11 mouse cellular contexts compared by ENCODE assay signal in genomic region chr5:139724336-139725116, GRCm38 (mm10). TPM values are rescaled to one million over a fixed set of nuclear protein-coding genes. Genes with fewer than 3 reads are reported as not detected.
A peak's percentile ranks its signal among the peaks of the same experiment; 100 is the strongest.
DNase-seq lines count a peak whose midpoint lies in the region; ATAC-seq and TF ChIP-seq lines count a peak whose summit lies in the region.
"Had no signal": no experiment of that assay in that cellular context is flagged by ENCODE, and none has a peak within 500 bp of the region (broad histone marks: within the 10 kb centered on the region; RNA-seq: fewer than 3 reads in every experiment).

No protein-coding gene starts in this region.

- DNase-seq in forebrain, embryonic 11.5 days (ENCODE audit: low spot score) = no peak
- DNase-seq in lung, postnatal 36 days = peak; percentile 28
- no peak for DNase-seq in lung, postnatal 25 days (ENCODE audit: low spot score)
- peak; percentile 53 for DNase-seq in kidney, postnatal 0 days (ENCODE audit: low spot score)
- DNase-seq in urinary bladder, postnatal 14 days (ENCODE audit: low spot score) = no peak
- DNase-seq: layer of hippocampus, adult 9-11 months had no signal

- no peak for ATAC-seq in forebrain, embryonic 11.5 days (replicated peaks; ENCODE audit: low FRiP score)
- ATAC-seq in forebrain, embryonic 15.5 days (replicated peaks) = no peak
- ATAC-seq in kidney, postnatal 0 days (replicated peaks; ENCODE audit: low FRiP score, low read depth) = peak; percentile 44; the same call in 1 of the 2 replicates
- ATAC-seq in stomach, embryonic 16.5 days (ENCODE audit: insufficient read depth, low FRiP score) = no peak
- ATAC-seq in erythroid progenitor cell, adult 5-6 weeks (replicated peaks; ENCODE audit: low FRiP score, poor library complexity, severe bottlenecking) = no peak
- ATAC-seq: forebrain, embryonic 14.5 days had no signal

- no peaks in the 10 kb centered on the region for H3K27me3 ChIP-seq in forebrain, embryonic 11.5 days (ENCODE audit: control insufficient read depth, insufficient read depth, low read length)
- no peaks in the 10 kb centered on the region for H3K27me3 ChIP-seq in forebrain, embryonic 15.5 days
- H3K27me3 ChIP-seq in kidney, postnatal 0 days (ENCODE audit: insufficient read depth, low read length) = no peaks in the 10 kb centered on the region
- no peaks in the 10 kb centered on the region for H3K27me3 ChIP-seq in stomach, embryonic 16.5 days (ENCODE audit: control insufficient read depth, insufficient read depth, low read length)

- no peaks in the 10 kb centered on the region for H3K9me3 ChIP-seq in forebrain, embryonic 11.5 days (ENCODE audit: control insufficient read depth, low read length)
- H3K9me3 ChIP-seq in forebrain, embryonic 15.5 days = no peaks in the 10 kb centered on the region
- no peaks in the 10 kb centered on the region for H3K9me3 ChIP-seq in kidney, postnatal 0 days (replicated peaks; ENCODE audit: low read length)
- no peaks in the 10 kb centered on the region for H3K9me3 ChIP-seq in stomach, embryonic 16.5 days (replicated peaks; ENCODE audit: control insufficient read depth, low read length)

- no peak overlapping the region for H3K4me2 ChIP-seq in forebrain, embryonic 11.5 days (ENCODE audit: low read depth, low read length, severe bottlenecking)
- H3K4me2 ChIP-seq in forebrain, embryonic 15.5 days (replicated peaks) = no peak overlapping the region
- H3K4me2 ChIP-seq in kidney, postnatal 0 days (ENCODE audit: low read length) = peak overlapping the region; percentile 13; the same call in 1 of the 2 replicates
- H3K4me2 ChIP-seq in stomach, embryonic 16.5 days (ENCODE audit: low read depth, low read length) = no peak overlapping the region

- peaks cover 4% of the 10 kb centered on the region; the same call in 1 of the 2 replicates for H3K4me1 ChIP-seq in forebrain, embryonic 11.5 days (replicated peaks; ENCODE audit: control insufficient read depth, insufficient read depth, low read length)
- no peaks in the 10 kb centered on the region for H3K4me1 ChIP-seq in forebrain, embryonic 15.5 days
- H3K4me1 ChIP-seq in kidney, postnatal 0 days (replicated peaks; ENCODE audit: insufficient read depth, low read length) = peaks cover 17% of the 10 kb centered on the region
- peaks cover 11% of the 10 kb centered on the region for H3K4me1 ChIP-seq in stomach, embryonic 16.5 days (ENCODE audit: control insufficient read depth, insufficient read depth, low read length)

- 0 out of 2 replicates have a peak overlapping the region, but pooled peaks have one; percentile 27 for H3K9ac ChIP-seq in forebrain, embryonic 11.5 days (ENCODE audit: low read length)
- no peak overlapping the region for H3K9ac ChIP-seq in forebrain, embryonic 15.5 days (replicated peaks)
- H3K9ac ChIP-seq in kidney, postnatal 0 days (ENCODE audit: low read depth, low read length) = 0 out of 2 replicates have a peak overlapping the region, but pooled peaks have one; percentile 18
- peak overlapping the region; percentile 18; the same call in 1 of the 2 replicates for H3K9ac ChIP-seq in stomach, embryonic 16.5 days (ENCODE audit: low read length)

- H3K4me3 ChIP-seq in forebrain, embryonic 11.5 days (ENCODE audit: low read depth, low read length) = no peak overlapping the region
- no peak overlapping the region for H3K4me3 ChIP-seq in forebrain, embryonic 15.5 days
- H3K4me3 ChIP-seq in kidney, postnatal 0 days (replicated peaks; ENCODE audit: low read depth, low read length) = no peak overlapping the region
- H3K4me3 ChIP-seq in stomach, embryonic 16.5 days (replicated peaks; ENCODE audit: low read length) = no peak overlapping the region
- H3K4me3 ChIP-seq: myocyte had no signal

- TF ChIP-seq CTCF in kidney, postnatal 0 days (IDR thresholded peaks at IDR 0.05; ENCODE audit: low read depth) = no peak

- no peaks in the 10 kb centered on the region for H3K36me3 ChIP-seq in forebrain, embryonic 11.5 days (ENCODE audit: control insufficient read depth, insufficient read depth, low read length)
- H3K36me3 ChIP-seq in forebrain, embryonic 15.5 days = no peaks in the 10 kb centered on the region
- H3K36me3 ChIP-seq in kidney, postnatal 0 days (ENCODE audit: insufficient read depth, low read length) = no peaks in the 10 kb centered on the region
- H3K36me3 ChIP-seq in stomach, embryonic 16.5 days (ENCODE audit: control insufficient read depth, insufficient read depth, low read length) = no peaks in the 10 kb centered on the region; the same call in 1 of the 2 replicates

- 66% methylated on average over 10 of the region's 10 CpGs for WGBS in forebrain, embryonic 11.5 days
- WGBS in forebrain, embryonic 15.5 days = 62% methylated on average over 10 of the region's 10 CpGs
- WGBS in kidney, postnatal 0 days = 23% methylated on average over 10 of the region's 10 CpGs
- 38% methylated on average over 10 of the region's 10 CpGs for WGBS in stomach, embryonic 16.5 days

- H3K27ac ChIP-seq in forebrain, embryonic 11.5 days (ENCODE audit: low read depth, low read length) = no peak overlapping the region
- H3K27ac ChIP-seq in forebrain, embryonic 15.5 days (replicated peaks) = no peak overlapping the region
- H3K27ac ChIP-seq in kidney, postnatal 0 days = no peak overlapping the region
- H3K27ac ChIP-seq in stomach, embryonic 16.5 days (ENCODE audit: low read length) = 0 out of 2 replicates have a peak overlapping the region, but pooled peaks have one; percentile 1

RNA-seq across cellular contexts. Expression of gene Micall2, which starts 11.6 kb away (rescaled TPM):
- 5.4 and 6.7 TPM in 2 replicates for polyA plus RNA-seq in forebrain, embryonic 11.5 days (2014; fragmentation: Nextera tagmentation; extraction: Ambion mirVana)
- 4.0 and 4.3 TPM in 2 replicates for polyA plus RNA-seq in forebrain, embryonic 15.5 days (2015; fragmentation: Nextera tagmentation; extraction: Ambion mirVana)
- polyA plus RNA-seq in kidney, postnatal 0 days (2015; fragmentation: Nextera tagmentation; extraction: Ambion mirVana) = 4.2 and 4.6 TPM in 2 replicates
- polyA plus RNA-seq in stomach, embryonic 16.5 days (2015; fragmentation: Nextera tagmentation; extraction: Ambion mirVana) = 9.3 and 9.5 TPM in 2 replicates
- 42.8 and 81.4 TPM in 2 replicates for total RNA-seq in erythroid progenitor cell, adult 5-6 weeks (2015; ENCODE audit: low replicate concordance)
- total RNA-seq in erythroid progenitor cell, adult 5-6 weeks (2017; ENCODE audit: low replicate concordance) = 58.5 and 59.2 TPM in 2 replicates

RNA-seq across cellular contexts. Expression of gene Ints1, which starts 50.9 kb away (rescaled TPM):
- 40.5 and 42.0 TPM in 2 replicates for polyA plus RNA-seq in forebrain, embryonic 11.5 days (2014; fragmentation: Nextera tagmentation; extraction: Ambion mirVana)
- polyA plus RNA-seq in forebrain, embryonic 15.5 days (2015; fragmentation: Nextera tagmentation; extraction: Ambion mirVana) = 27.1 and 31.1 TPM in 2 replicates
- 17.9 and 19.0 TPM in 2 replicates for polyA plus RNA-seq in kidney, postnatal 0 days (2015; fragmentation: Nextera tagmentation; extraction: Ambion mirVana)
- polyA plus RNA-seq in stomach, embryonic 16.5 days (2015; fragmentation: Nextera tagmentation; extraction: Ambion mirVana) = 20.2 and 21.0 TPM in 2 replicates
- 46.5 and 59.1 TPM in 2 replicates for total RNA-seq in erythroid progenitor cell, adult 5-6 weeks (2015; ENCODE audit: low replicate concordance)
- total RNA-seq in erythroid progenitor cell, adult 5-6 weeks (2017; ENCODE audit: low replicate concordance) = 31.3 and 72.7 TPM in 2 replicates

Comparison
In these comparisons a context has a peak if more than half of its experiments do, and no peak if none do; other contexts are left out.
1. DNase-seq: peak in lung, postnatal 36 days (single experiment) and kidney, postnatal 0 days (single experiment); none in forebrain, embryonic 11.5 days (single experiment), lung, postnatal 25 days (single experiment) and urinary bladder, postnatal 14 days (single experiment).